ENCODE assay signal across 8 mouse cellular contexts in genomic region chr9:44066785-44067225, GRCm38 (mm10). TPM values are rescaled to one million over a fixed set of nuclear protein-coding genes. Genes with fewer than 3 reads are reported as not detected.
DNase-seq lines count a peak whose midpoint lies in the region; ATAC-seq and TF ChIP-seq lines count a peak whose summit lies in the region.

Gene Usp2, plus strand, starts transcription at chr9:44067021.

- H3K4me1 ChIP-seq in forebrain, embryonic 10.5 days: peaks cover 49% of the 10 kb centered on the region
- peaks cover 37% of the 10 kb centered on the region for H3K4me1 ChIP-seq in heart, embryonic 15.5 days (replicated peaks)
- peaks cover 4 to 5% of the 10 kb centered on the region in 2 experiments; a peak in 2 of 4 replicates for H3K4me1 ChIP-seq in liver, embryonic 14.5 days (replicated peaks; ENCODE audit: control insufficient read depth in 2 of 2, insufficient read depth in 2 of 2, low read length in 1 of 2)
- peaks cover 24% of the 10 kb centered on the region for H3K4me1 ChIP-seq in neural tube, embryonic 12.5 days

- TF ChIP-seq CTCF in liver, embryonic 14.5 days (IDR thresholded peaks at IDR 0.05; ENCODE audit: low read depth): peak; percentile 84

- H3K27ac ChIP-seq in forebrain, embryonic 10.5 days: peak within 1 kb of the TSS; percentile 78
- peak within 1 kb of the TSS; percentile 59 for H3K27ac ChIP-seq in heart, embryonic 15.5 days
- H3K27ac ChIP-seq in liver, embryonic 14.5 days: no peak within 1 kb of the TSS
- H3K27ac ChIP-seq in neural tube, embryonic 12.5 days: no peak within 1 kb of the TSS

- peak within 1 kb of the TSS; percentile 66 for H3K9ac ChIP-seq in heart, embryonic 15.5 days
- H3K9ac ChIP-seq in liver, embryonic 14.5 days (replicated peaks): peak within 1 kb of the TSS; percentile 50
- peak within 1 kb of the TSS; percentile 48 for H3K9ac ChIP-seq in neural tube, embryonic 12.5 days

- no peaks in the 10 kb centered on the region for H3K9me3 ChIP-seq in forebrain, embryonic 10.5 days
- no peaks in the 10 kb centered on the region for H3K9me3 ChIP-seq in heart, embryonic 15.5 days (replicated peaks)
- no peaks in the 10 kb centered on the region for H3K9me3 ChIP-seq in liver, embryonic 14.5 days (ENCODE audit: control insufficient read depth, low read length)
- no peaks in the 10 kb centered on the region for H3K9me3 ChIP-seq in neural tube, embryonic 12.5 days

- H3K4me3 ChIP-seq in forebrain, embryonic 10.5 days: peak within 1 kb of the TSS; percentile 61
- H3K4me3 ChIP-seq in heart, embryonic 15.5 days: peak within 1 kb of the TSS; percentile 61
- H3K4me3 ChIP-seq in liver, embryonic 14.5 days (ENCODE audit: insufficient read depth in 1 of 2, low read depth in 2 of 2, low read length in 2 of 2): peak within 1 kb of the TSS; percentile 53 to 58
- peak within 1 kb of the TSS; percentile 43 for H3K4me3 ChIP-seq in neural tube, embryonic 12.5 days

- no peaks in the 10 kb centered on the region for H3K36me3 ChIP-seq in forebrain, embryonic 10.5 days (replicated peaks)
- no peaks in the 10 kb centered on the region for H3K36me3 ChIP-seq in heart, embryonic 15.5 days
- no peaks in the 10 kb centered on the region for H3K36me3 ChIP-seq in liver, embryonic 14.5 days (replicated peaks; ENCODE audit: control insufficient read depth, insufficient read depth, low read depth)
- H3K36me3 ChIP-seq in neural tube, embryonic 12.5 days: no peaks in the 10 kb centered on the region

- ATAC-seq in heart, embryonic 15.5 days (replicated peaks; ENCODE audit: insufficient number of reproducible peaks, insufficient read depth, low FRiP score, low read depth): peak; percentile 96
- peak; percentile 93 for ATAC-seq in liver, embryonic 14.5 days (ENCODE audit: insufficient read depth)
- peak; percentile 96 for ATAC-seq in neural tube, embryonic 12.5 days (ENCODE audit: low FRiP score, low read depth)

- no peak for TF ChIP-seq EP300 in liver, embryonic 14.5 days (IDR thresholded peaks at IDR 0.05; ENCODE audit: low read depth)

- peak; percentile 100 for DNase-seq in CD8-positive naive resting alpha-beta T cell, adult 2 months (ENCODE audit: low read depth in 2 of 2, low spot score in 2 of 2)
- peak; percentile 97 for DNase-seq in c-Kit-positive CD71-negative TER-119-negative erythroid progenitor cells, embryonic 14.5 days (ENCODE audit: low read depth)
- DNase-seq in forebrain, embryonic 10.5 days (ENCODE audit: extremely low spot score, low spot score): peak; percentile 99
- peak; percentile 99 to 100 for DNase-seq in kidney, postnatal 25 days
- DNase-seq in liver, embryonic 14.5 days (ENCODE audit: low read depth in 3 of 3, low spot score in 3 of 3): peak; percentile 85 to 91 (median 87)
- peak; percentile 96 for DNase-seq in telencephalon, adult 2 months (ENCODE audit: low read depth, low spot score)

- peaks cover 32% of the 10 kb centered on the region for H3K27me3 ChIP-seq in forebrain, embryonic 10.5 days (ENCODE audit: poor library complexity, severe bottlenecking)
- no peaks in the 10 kb centered on the region for H3K27me3 ChIP-seq in heart, embryonic 15.5 days
- H3K27me3 ChIP-seq in liver, embryonic 14.5 days (ENCODE audit: control insufficient read depth, insufficient read depth, low read length): peaks cover 2% of the 10 kb centered on the region
- H3K27me3 ChIP-seq in neural tube, embryonic 12.5 days (replicated peaks): no peaks in the 10 kb centered on the region

- H3K4me2 ChIP-seq in heart, embryonic 15.5 days: peak within 1 kb of the TSS; percentile 89
- H3K4me2 ChIP-seq in liver, embryonic 14.5 days (ENCODE audit: low read depth): peak within 1 kb of the TSS; percentile 80
- H3K4me2 ChIP-seq in neural tube, embryonic 12.5 days (replicated peaks): peak within 1 kb of the TSS; percentile 79

- WGBS in forebrain, embryonic 10.5 days: under 1% methylated on average over 38 of the region's 38 CpGs
- WGBS in heart, embryonic 15.5 days: 0% methylated on average over 38 of the region's 38 CpGs
- under 1% methylated on average over 38 of the region's 38 CpGs for WGBS in liver, embryonic 14.5 days (ENCODE audit: insufficient replicate concordance)
- under 1% methylated on average over 38 of the region's 38 CpGs for WGBS in neural tube, embryonic 12.5 days

RNA-seq across cellular contexts. Expression of gene Usp2, which starts in this region (rescaled TPM):
- polyA plus RNA-seq in forebrain, embryonic 10.5 days (2016; fragmentation: Nextera tagmentation; extraction: Ambion mirVana): 12.7 and 12.9 TPM in 2 replicates
- polyA plus RNA-seq in heart, embryonic 15.5 days (2015; fragmentation: Nextera tagmentation; extraction: Ambion mirVana): 69.9 and 74.9 TPM in 2 replicates
- polyA plus RNA-seq in liver, embryonic 14.5 days (2012; rRNA removed): 0.27 TPM in 2 replicates
- polyA plus RNA-seq in liver, embryonic 14.5 days (2014; fragmentation: Nextera tagmentation; extraction: Ambion mirVana): 1.6 and 2.0 TPM in 2 replicates
- polyA plus RNA-seq in neural tube, embryonic 12.5 days (2016; fragmentation: Nextera tagmentation; extraction: Ambion mirVana): 9.1 and 9.3 TPM in 2 replicates

Comparison
In these comparisons a context has a peak if more than half of its experiments do, and no peak if none do; other contexts are left out.
1. H3K27ac ChIP-seq: peak in forebrain, embryonic 10.5 days (single experiment) and heart, embryonic 15.5 days (single experiment); none in liver, embryonic 14.5 days (single experiment) and neural tube, embryonic 12.5 days (single experiment).
2. Peak in every context shown above with its lines, with median percentiles within 50 percentile points of each other: DNase-seq, H3K4me3 ChIP-seq, ATAC-seq, H3K4me2 ChIP-seq and H3K9ac ChIP-seq.